Mouse (Mus musculus): ENCODE measurements at regions not wholly inside any gene's neighbourhood (a gene's known extent, or its start where the extent isn't known, plus 50 kb on each side); places are given as distances from the start of the nearest gene placed in this dataset.

DNA sequence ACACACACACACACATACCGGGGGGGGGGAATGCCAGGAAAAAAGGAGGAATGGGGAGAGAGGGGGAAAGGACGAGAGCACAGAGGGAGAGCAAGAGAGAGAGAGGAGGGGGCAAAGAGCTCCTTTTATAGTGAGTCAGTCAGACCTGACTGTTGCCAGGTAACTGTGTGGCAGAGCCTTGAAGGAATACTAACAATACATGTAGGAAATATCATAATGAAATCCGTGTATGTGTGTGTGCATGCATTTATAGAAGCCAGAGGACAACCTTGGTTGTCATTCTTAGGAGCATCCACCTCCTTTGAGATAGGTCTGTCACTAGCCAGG, 127.6 kb upstream of the Med14 start:
- Histone ChIP-seq H3K9me3 (replicated peaks; ENCODE audit: insufficient read depth, low read length) (no peaks in the 10 kb centered on the region), H3K4me1 (ENCODE audit: control insufficient read depth in 1 of 2, insufficient read depth in 2 of 2, low read length in 2 of 2) (no peaks in the 10 kb centered on the region), H3K36me3 (ENCODE audit: control insufficient read depth in 1 of 2, insufficient read depth in 2 of 2, low read length in 2 of 2) (no peaks in the 10 kb centered on the region), H3K27me3 (ENCODE audit: control insufficient read depth in 1 of 2, insufficient read depth in 2 of 2, low read length in 2 of 2) (no peaks in the 10 kb centered on the region), H3K9ac (ENCODE audit: control insufficient read depth, low read depth, low read length, poor library complexity, severe bottlenecking) (no peak overlapping the region), H3K27ac (ENCODE audit: control insufficient read depth, low read depth, low read length) (no peak overlapping the region), H3K4me3 (ENCODE audit: control insufficient read depth in 1 of 2, insufficient read depth in 1 of 2, low read depth in 2 of 2, low read length in 2 of 2) (no peak overlapping the region), H3K79me2 (ENCODE audit: control insufficient read depth, insufficient read depth, low read length, poor library complexity) (no peaks in the 10 kb centered on the region)
- TF ChIP-seq UBTF (IDR thresholded peaks at IDR 0.05; ENCODE audit: borderline replicate concordance, insufficient read depth, low read depth, low read length) (no peak), ZC3H11A (IDR thresholded peaks at IDR 0.05; ENCODE audit: low read depth, low read length) (no peak), RAD21 (IDR thresholded peaks at IDR 0.05; ENCODE audit: low read depth, low read length) (no peak)
- no peak for DNase-seq (ENCODE audit: low read depth, low spot score)

DNA sequence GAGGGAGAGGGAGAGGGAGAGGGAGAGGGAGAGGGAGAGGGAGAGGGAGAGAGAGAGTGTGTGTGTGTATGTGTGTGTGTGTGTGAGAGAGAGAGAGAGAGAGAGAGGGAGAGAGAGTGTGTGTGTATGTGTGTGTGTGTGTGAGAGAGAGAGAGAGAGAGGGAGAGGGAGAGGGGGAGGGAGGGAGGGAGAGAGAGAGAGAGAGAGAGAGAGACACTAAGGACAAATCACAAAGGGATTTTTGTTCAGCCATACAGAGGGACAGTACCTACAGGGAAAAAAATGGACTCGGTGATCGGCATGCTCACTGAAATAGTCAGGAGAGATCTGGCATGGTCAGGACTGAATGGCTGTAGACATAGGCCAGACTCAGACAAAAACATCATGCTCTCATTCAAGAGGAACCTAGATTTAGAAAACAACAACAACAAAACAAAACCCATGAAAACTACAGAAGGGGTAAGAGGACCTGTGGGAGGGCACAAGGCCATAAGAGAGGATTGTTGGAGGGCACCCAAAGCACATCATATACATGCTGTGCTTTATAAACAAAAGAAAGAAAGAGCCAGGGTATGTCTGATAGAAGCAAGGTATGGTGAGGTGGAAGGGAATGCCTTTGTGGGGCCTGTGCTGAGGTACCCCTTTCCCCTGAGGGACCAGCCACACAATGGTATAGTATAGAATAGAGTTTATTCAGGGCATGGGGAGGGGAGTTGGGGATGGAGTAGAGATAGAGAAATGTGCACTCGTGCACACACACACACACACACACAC, 127.0 kb upstream of the Med14 start:
- no peak overlapping the region for H3K27ac ChIP-seq (ENCODE audit: control insufficient read depth, low read depth, low read length)
- H3K27me3 ChIP-seq (ENCODE audit: control insufficient read depth in 1 of 2, insufficient read depth in 2 of 2, low read length in 2 of 2), result no peaks in the 10 kb centered on the region
- H3K79me2 ChIP-seq (ENCODE audit: control insufficient read depth, insufficient read depth, low read length, poor library complexity), result no peaks in the 10 kb centered on the region
- no peak for TF ChIP-seq TCF12 (IDR thresholded peaks at IDR 0.05; ENCODE audit: low read depth, low read length)
- TF ChIP-seq USF2 (IDR thresholded peaks at IDR 0.05; ENCODE audit: borderline replicate concordance in 1 of 2, insufficient read depth in 1 of 2, low read depth in 1 of 2, low read length in 2 of 2), result no peak
- no peak for TF ChIP-seq RCOR1 (IDR thresholded peaks at IDR 0.05; ENCODE audit: low read depth, low read length)
- TF ChIP-seq GABPA (IDR thresholded peaks at IDR 0.05; ENCODE audit: low read depth, low read length), result no peak
- no peak for TF ChIP-seq RAD21 (IDR thresholded peaks at IDR 0.05; ENCODE audit: low read depth, low read length)
- TF ChIP-seq MEF2A (IDR thresholded peaks at IDR 0.05; ENCODE audit: extremely low read depth, insufficient replicate concordance, low read depth, low read length, poor library complexity, severe bottlenecking), result no peak
- TF ChIP-seq MYC (IDR thresholded peaks at IDR 0.05; ENCODE audit: low read depth, low read length), result no peak
- H3K36me3 ChIP-seq (ENCODE audit: control insufficient read depth in 1 of 2, insufficient read depth in 2 of 2, low read length in 2 of 2), result no peaks in the 10 kb centered on the region
- H3K9me3 ChIP-seq (replicated peaks; ENCODE audit: insufficient read depth, low read length), result no peaks in the 10 kb centered on the region
- no peak for DNase-seq (ENCODE audit: low read depth, low spot score)
- no peaks in the 10 kb centered on the region for H3K4me1 ChIP-seq (ENCODE audit: control insufficient read depth in 1 of 2, insufficient read depth in 2 of 2, low read length in 2 of 2)
- no peak overlapping the region for H3K9ac ChIP-seq (ENCODE audit: control insufficient read depth, low read depth, low read length, poor library complexity, severe bottlenecking)
- H3K4me3 ChIP-seq (ENCODE audit: control insufficient read depth in 1 of 2, insufficient read depth in 1 of 2, low read depth in 2 of 2, low read length in 2 of 2), result no peak overlapping the region

GRCm38 (mm10) chrX:12888010-12888707, 126.3 kb upstream of the Med14 start:
- DNase-seq (ENCODE audit: low read depth, low spot score), result no peak
- H3K9ac ChIP-seq (ENCODE audit: control insufficient read depth, low read depth, low read length, poor library complexity, severe bottlenecking), result no peak overlapping the region
- H3K4me1 ChIP-seq (ENCODE audit: control insufficient read depth in 1 of 2, insufficient read depth in 2 of 2, low read length in 2 of 2), result no peaks in the 10 kb centered on the region
- no peak overlapping the region for H3K4me3 ChIP-seq (ENCODE audit: control insufficient read depth in 1 of 2, insufficient read depth in 1 of 2, low read depth in 2 of 2, low read length in 2 of 2)
- H3K9me3 ChIP-seq (replicated peaks; ENCODE audit: insufficient read depth, low read length), result no peaks in the 10 kb centered on the region
- H3K27me3 ChIP-seq (ENCODE audit: control insufficient read depth in 1 of 2, insufficient read depth in 2 of 2, low read length in 2 of 2), result no peaks in the 10 kb centered on the region
- no peaks in the 10 kb centered on the region for H3K36me3 ChIP-seq (ENCODE audit: control insufficient read depth in 1 of 2, insufficient read depth in 2 of 2, low read length in 2 of 2)
- no peaks in the 10 kb centered on the region for H3K79me2 ChIP-seq (ENCODE audit: control insufficient read depth, insufficient read depth, low read length, poor library complexity)
- no peak overlapping the region for H3K27ac ChIP-seq (ENCODE audit: control insufficient read depth, low read depth, low read length)
- TF ChIP-seq JUND (IDR thresholded peaks at IDR 0.05; ENCODE audit: low read depth, low read length), result no peak
- TF ChIP-seq POLR2AphosphoS5 (IDR thresholded peaks at IDR 0.05; ENCODE audit: borderline replicate concordance, low read depth, low read length), result no peak
- TF ChIP-seq UBTF (IDR thresholded peaks at IDR 0.05; ENCODE audit: borderline replicate concordance, insufficient read depth, low read depth, low read length), result no peak
- no peak for TF ChIP-seq ETS1 (IDR thresholded peaks at IDR 0.05; ENCODE audit: low read depth, low read length)
- no peak for TF ChIP-seq MYC (IDR thresholded peaks at IDR 0.05; ENCODE audit: low read depth, low read length)
- no peak for TF ChIP-seq ZKSCAN1 (IDR thresholded peaks at IDR 0.05; ENCODE audit: low read depth, low read length)
- no peak for TF ChIP-seq RAD21 (IDR thresholded peaks at IDR 0.05; ENCODE audit: low read depth, low read length)
- no peak for TF ChIP-seq TAL1 (IDR thresholded peaks at IDR 0.05; ENCODE audit: low read length)
- TF ChIP-seq EP300 (IDR thresholded peaks at IDR 0.05; ENCODE audit: low read depth in 1 of 2, low read length in 2 of 2), result no peak
- TF ChIP-seq TBP (IDR thresholded peaks at IDR 0.05; ENCODE audit: low read depth, low read length), result no peak
- TF ChIP-seq TCF12 (IDR thresholded peaks at IDR 0.05; ENCODE audit: low read depth, low read length), result no peak
- no peak for TF ChIP-seq ELF1 (IDR thresholded peaks at IDR 0.05; ENCODE audit: low read depth, low read length)
- no peak for TF ChIP-seq GATA1 (IDR thresholded peaks at IDR 0.05; ENCODE audit: low read depth, low read length)
- TF ChIP-seq SIN3A (IDR thresholded peaks at IDR 0.05; ENCODE audit: low read length), result no peak
- TF ChIP-seq CTCF (IDR thresholded peaks at IDR 0.05 in 2 of 3, conservative IDR thresholded peaks at IDR 0.05 in 1 of 3; ENCODE audit: control insufficient read depth in 1 of 3, insufficient read depth in 1 of 3, low read depth in 2 of 3, low read length in 3 of 3, poor library complexity in 1 of 3, severe bottlenecking in 1 of 3), result no peak
- no peak for TF ChIP-seq MXI1 (IDR thresholded peaks at IDR 0.05; ENCODE audit: low read depth, low read length)
- TF ChIP-seq BHLHE40 (IDR thresholded peaks at IDR 0.05; ENCODE audit: borderline replicate concordance, low read depth, low read length), result no peak
- TF ChIP-seq USF2 (IDR thresholded peaks at IDR 0.05; ENCODE audit: borderline replicate concordance in 1 of 2, insufficient read depth in 1 of 2, low read depth in 1 of 2, low read length in 2 of 2), result no peak

All from MEL (cell line).